Mouse (Mus musculus) thymus, adult 2 months (tissue): Measurements from ENCODE around the gene Gm13285. TPM values are rescaled to one million over a fixed set of nuclear protein-coding genes. Genes with fewer than 3 reads are reported as not detected.
"Not testable (repeated sequence)": the region's sequence is repeated elsewhere in the genome, so short reads cannot be mapped to it uniquely, and the experiment has no call there.

Experiments
- DNase-seq: peaks from one replicate; pipeline ENCODE4 v3.0.0; 2021
- H3K27ac ChIP-seq: fragments of 200-500 bp; 2 replicates; pipeline ENCODE4 v1.5.1; 2012; ENCODE audit warnings: low read length, control low read depth; ENCODE audit not compliant: control insufficient read depth, insufficient read depth
- H3K27me3 ChIP-seq: fragments of 200-500 bp; 2 replicates; pipeline ENCODE4 v1.6.1; 2012; ENCODE audit warnings: mild to moderate bottlenecking, low read length, moderate library complexity, mixed read lengths; ENCODE audit not compliant: control insufficient read depth, insufficient read depth
- H3K36me3 ChIP-seq: fragments of 200-500 bp; 2 replicates; pipeline ENCODE4 v1.6.1; 2012; ENCODE audit warnings: mild to moderate bottlenecking, low read length, moderate library complexity; ENCODE audit not compliant: control insufficient read depth, insufficient read depth
- H3K4me1 ChIP-seq: fragments of 200-500 bp; replicated peaks from 2 replicates; pipeline ENCODE4 v1.6.1; 2012; ENCODE audit warnings: low read length; ENCODE audit not compliant: control insufficient read depth, insufficient read depth
- H3K4me3 ChIP-seq: fragments of 200-500 bp; 2 replicates; pipeline ENCODE4 v1.5.1; 2012; ENCODE audit warnings: mild to moderate bottlenecking, low read length, control low read depth, moderate library complexity; ENCODE audit not compliant: control insufficient read depth, insufficient read depth
- CTCF ChIP-seq: fragments of 200-500 bp; IDR thresholded peaks from 2 replicates; pipeline ENCODE4 v1.5.1; 2012; ENCODE audit warnings: mild to moderate bottlenecking, control low read depth, low read length, moderate library complexity, borderline replicate concordance; ENCODE audit not compliant: control insufficient read depth, poor library complexity, insufficient read depth; ENCODE audit errors: extremely low read depth
- POLR2A ChIP-seq: fragments of 200-500 bp; IDR thresholded peaks from 2 replicates; pipeline ENCODE4 v1.6.1; 2012; ENCODE audit warnings: mild to moderate bottlenecking, low read length, control low read depth, moderate library complexity; ENCODE audit not compliant: control insufficient read depth, poor library complexity, insufficient read depth; ENCODE audit errors: extremely low read depth
- WGBS: fragments of 180-500 bp; shearing (Covaris S2); methylation state at CpG from one replicate; pipeline ENCODE4 v1.1.7; 2018; 5-methylcytosine and 5-hydroxymethylcytosine counted together
- polyA plus RNA-seq: library from polyadenylated mRNA; depleted of rRNA; stranded (reverse); fragments of >200 nt; gene quantifications from 2 replicates; pipeline ENCODE4 v1.2.3, GENCODE M21; 2012

Gene Gm13285
- polyA plus RNA-seq, 1 experiment, result not detected

DNA sequence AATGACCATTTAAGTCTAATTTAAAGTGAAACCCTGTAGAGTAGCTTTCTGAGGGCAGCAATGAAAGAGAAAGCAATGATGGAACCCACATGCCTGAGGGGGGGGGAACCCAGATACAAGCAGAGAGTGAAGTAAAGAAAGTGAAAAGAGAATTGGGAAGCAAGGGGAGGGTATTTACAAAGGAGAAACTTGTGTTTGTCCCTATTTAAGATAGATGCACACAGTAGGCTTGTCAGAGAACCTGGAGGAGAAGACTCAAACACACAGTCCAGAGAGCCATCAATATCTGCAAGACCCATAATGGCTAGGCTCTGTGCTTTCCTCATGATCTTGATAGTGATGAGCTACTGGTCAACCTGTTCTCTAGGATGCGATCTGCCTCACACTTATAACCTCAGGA lies 20.2 kb downstream of the Gm13285 start, which contains the start of gene Ifna11:
TSS of gene Ifna11 (plus strand) at position 301 of the 400 bp plus-strand sequence.
- H3K4me1 ChIP-seq, result no peaks in the 10 kb centered on the region
- H3K27me3 ChIP-seq, result no peaks in the 10 kb centered on the region
- H3K36me3 ChIP-seq, result no peaks in the 10 kb centered on the region
- no peak within 1 kb of the TSS for H3K4me3 ChIP-seq
- H3K27ac ChIP-seq, result no peak within 1 kb of the TSS
- DNase-seq, result no peak
- no peak for TF ChIP-seq POLR2A
- TF ChIP-seq CTCF, result no peak
- WGBS, result 100% methylated on average over 1 of the region's 1 CpGs

DNA sequence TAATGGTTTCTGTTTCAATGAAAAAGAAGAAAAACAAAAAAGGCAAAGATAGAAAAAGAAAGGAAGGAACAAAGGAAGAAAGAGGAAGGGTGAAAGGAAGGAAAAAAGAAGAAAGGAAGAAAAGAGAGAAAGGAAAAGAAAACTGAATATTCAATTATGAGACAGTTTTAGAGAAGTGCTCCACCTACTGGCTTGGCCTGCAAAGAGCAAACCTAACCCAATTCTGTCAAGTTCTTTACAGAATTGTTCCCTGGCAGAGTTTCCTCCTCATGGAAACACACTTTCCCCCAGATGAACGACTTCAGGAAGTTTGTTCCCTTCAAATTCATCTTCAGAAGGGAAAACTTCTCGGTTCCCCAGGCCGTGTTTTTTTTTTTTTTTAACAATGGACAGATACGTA lies 23.5 kb downstream of the Gm13285 start:
- no peak for TF ChIP-seq CTCF
- TF ChIP-seq POLR2A, result no peak
- H3K36me3 ChIP-seq, result no peaks in the 10 kb centered on the region
- WGBS, result 29% methylated on average over 4 of the region's 4 CpGs
- no peak overlapping the region for H3K27ac ChIP-seq
- H3K4me3 ChIP-seq, result no peak overlapping the region
- H3K4me1 ChIP-seq, result no peaks in the 10 kb centered on the region
- DNase-seq, result peak; percentile 17
- H3K27me3 ChIP-seq, result no peaks in the 10 kb centered on the region

DNA sequence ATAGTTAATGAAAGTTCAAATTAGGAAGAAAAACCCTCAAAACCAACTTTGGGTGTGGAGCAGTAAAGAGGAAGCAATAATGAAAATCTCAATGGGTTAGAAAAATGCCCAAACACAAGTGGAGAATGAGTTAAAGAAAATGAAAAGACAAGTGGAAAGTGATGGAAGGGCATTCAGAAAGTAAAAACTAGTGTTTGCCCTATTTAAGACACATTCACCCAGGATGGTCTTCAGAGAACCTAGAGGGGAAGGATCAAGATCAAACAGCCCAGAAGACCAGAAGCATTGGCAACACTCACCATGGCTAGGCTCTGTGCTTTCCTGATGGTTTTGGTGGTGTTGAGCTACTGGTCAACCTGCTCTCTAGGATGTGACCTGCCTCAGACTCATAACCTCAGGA lies 27.7 kb downstream of the Gm13285 start, which contains the start of gene Ifna6:
TSS of gene Ifna6 (plus strand) at position 301 of the 400 bp plus-strand sequence.
- H3K27me3 ChIP-seq, H3K4me1 ChIP-seq, H3K36me3 ChIP-seq, H3K4me3 ChIP-seq, DNase-seq, H3K27ac ChIP-seq: not testable (repeated sequence)

DNA sequence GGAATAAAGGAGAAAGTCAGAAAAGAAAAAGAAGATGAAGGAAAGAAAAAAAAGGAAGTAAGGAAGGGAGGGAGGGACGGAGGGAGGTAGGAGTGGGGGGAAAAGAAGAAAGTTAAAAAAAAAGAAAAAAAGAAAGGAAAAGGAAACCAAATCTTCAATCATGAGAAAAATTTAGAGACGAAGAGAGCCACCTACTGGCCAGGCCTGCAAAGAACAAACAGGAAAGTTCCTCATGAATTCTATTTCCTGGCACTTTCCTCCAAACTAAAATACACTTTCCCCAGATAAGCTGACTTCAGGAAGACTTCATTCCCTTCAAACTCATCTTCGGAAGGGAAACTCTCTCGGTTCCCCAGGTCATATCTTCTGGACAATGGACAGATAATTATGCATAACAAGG lies 31.1 kb downstream of the Gm13285 start:
- H3K4me1 ChIP-seq, result no peaks in the 10 kb centered on the region
- H3K27me3 ChIP-seq, result no peaks in the 10 kb centered on the region
- peak; percentile 54 for DNase-seq
- no peak overlapping the region for H3K4me3 ChIP-seq
- H3K27ac ChIP-seq, result no peak overlapping the region
- WGBS, result 36% methylated on average over 4 of the region's 4 CpGs
- TF ChIP-seq POLR2A (no peak), CTCF (no peak)
- no peaks in the 10 kb centered on the region for H3K36me3 ChIP-seq

DNA sequence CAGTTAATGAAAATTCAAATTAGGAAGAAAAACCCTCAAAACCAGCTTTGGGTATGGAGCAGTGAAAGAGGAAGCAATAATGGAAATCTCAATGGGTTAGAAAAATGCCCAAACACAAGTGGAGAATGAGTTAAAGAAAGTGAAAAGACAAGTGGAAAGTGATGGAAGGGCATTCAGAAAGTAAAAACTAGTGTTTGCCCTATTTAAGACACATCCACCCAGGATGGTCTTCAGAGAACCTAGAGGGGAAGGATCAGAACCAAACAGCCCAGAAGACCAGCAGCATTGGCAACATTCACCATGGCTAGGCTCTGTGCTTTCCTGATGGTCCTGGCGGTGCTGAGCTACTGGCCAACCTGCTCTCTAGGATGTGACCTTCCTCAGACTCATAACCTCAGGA lies 35.8 kb downstream of the Gm13285 start, which contains the start of gene Ifna5:
TSS of gene Ifna5 (plus strand) at position 301 of the 400 bp plus-strand sequence.
- not testable (repeated sequence) for H3K36me3 ChIP-seq
- WGBS, result 79% methylated on average over 1 of the region's 1 CpGs

DNA sequence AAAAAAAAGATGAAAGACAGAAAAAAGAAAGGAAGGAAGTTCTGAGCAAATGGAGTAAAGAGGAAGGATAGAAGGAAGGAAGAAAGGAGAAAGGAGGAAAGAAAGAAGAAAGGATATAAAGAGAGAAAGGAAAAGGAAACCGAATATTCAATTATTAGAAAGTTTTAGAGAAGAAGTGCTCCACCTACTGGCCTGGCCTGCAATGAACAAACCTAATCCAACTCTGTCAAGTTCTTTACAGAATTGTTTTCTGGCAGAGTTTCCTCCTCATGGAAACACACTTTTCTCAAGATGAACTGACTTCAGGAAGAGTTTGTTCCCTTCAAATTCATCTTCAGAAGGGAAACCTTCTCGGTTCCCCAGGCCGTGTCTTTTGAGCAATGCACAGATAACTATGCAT lies 39.4 kb downstream of the Gm13285 start:
- TF ChIP-seq CTCF (no peak), POLR2A (no peak)
- no peaks in the 10 kb centered on the region for H3K36me3 ChIP-seq
- H3K27me3 ChIP-seq, result no peaks in the 10 kb centered on the region
- H3K27ac ChIP-seq, result no peak overlapping the region
- no peaks in the 10 kb centered on the region for H3K4me1 ChIP-seq
- DNase-seq, result peak; percentile 11
- 45% methylated on average over 3 of the region's 3 CpGs for WGBS
- H3K4me3 ChIP-seq, result no peak overlapping the region

More for the DNA sequence above, 35.8 kb downstream of the Gm13285 start, which contains the start of gene Ifna5:
- not testable (repeated sequence) for H3K4me1 ChIP-seq, H3K4me3 ChIP-seq, H3K27ac ChIP-seq, H3K27me3 ChIP-seq, DNase-seq

DNA sequence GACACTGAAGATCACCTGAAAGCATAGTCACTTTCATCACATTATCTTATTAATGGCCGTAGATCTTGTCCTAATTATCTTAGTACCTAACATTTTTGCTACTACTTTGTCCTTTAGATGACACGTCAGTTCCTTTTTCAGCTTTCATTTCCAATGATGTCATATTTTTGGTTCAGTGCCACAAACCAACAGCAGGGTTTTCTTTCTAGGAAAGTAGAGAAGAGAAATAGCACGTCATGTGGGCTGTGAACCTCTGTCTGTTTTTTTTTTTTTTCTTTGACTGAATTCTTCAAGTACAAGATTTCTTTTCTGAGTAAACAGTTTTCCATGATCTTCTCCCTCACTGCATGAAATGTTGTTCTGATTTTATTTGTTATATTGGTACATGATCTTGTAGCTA lies 40.6 kb downstream of the Gm13285 start:
- Histone ChIP-seq H3K27me3 (no peaks in the 10 kb centered on the region), H3K27ac (no peak overlapping the region), H3K4me1 (no peaks in the 10 kb centered on the region), H3K36me3 (no peaks in the 10 kb centered on the region), H3K4me3 (no peak overlapping the region)
- WGBS, result 44% methylated on average over 3 of the region's 3 CpGs
- no peak for DNase-seq
- TF ChIP-seq POLR2A (no peak), CTCF (no peak)
